Mouse (Mus musculus) c-Kit-positive CD71-positive TER-119-negative erythroid progenitor cells, embryonic 14.5 days (primary cell): ENCODE data around the gene Zfp628.

Experiments used
- DNase-seq: peaks from one replicate; pipeline ENCODE4 v3.0.0-alpha.2; 2013; ENCODE audit warnings: low read depth

The Zfp628 gene

GRCm38 (mm10) chr7:4940068-4940479 lies 25.1 kb downstream of the Zfp628 start:
- DNase-seq: peak; percentile 78

- DNase-seq: no peak
Observed at GRCm38 (mm10) chr7:4942673-4943072, 27.7 kb downstream of the Zfp628 start.

GRCm38 (mm10) chr7:4943223-4943815 lies 28.3 kb downstream of the Zfp628 start:
- DNase-seq: peak; percentile 85

GRCm38 (mm10) chr7:4947855-4948254 lies 32.8 kb downstream of the Zfp628 start:
- no peak for DNase-seq

- no peak for DNase-seq
Observed at GRCm38 (mm10) chr7:4948386-4948785, 33.4 kb downstream of the Zfp628 start.

GRCm38 (mm10) chr7:4950561-4951342 lies 35.7 kb downstream of the Zfp628 start:
- no peak for DNase-seq

- DNase-seq: no peak
Observed at GRCm38 (mm10) chr7:4953815-4954445, 38.9 kb downstream of the Zfp628 start.

GRCm38 (mm10) chr7:4957361-4957760 lies 42.3 kb downstream of the Zfp628 start:
- DNase-seq: no peak

GRCm38 (mm10) chr7:4963527-4963926 lies 48.5 kb downstream of the Zfp628 start:
- no peak for DNase-seq

GRCm38 (mm10) chr7:4964272-4964671 lies 49.3 kb downstream of the Zfp628 start, which contains the start of gene Sbk2:
Gene Sbk2, minus strand, starts transcription at chr7:4964406.
- DNase-seq: peak; percentile 34

- DNase-seq: no peak
Observed at GRCm38 (mm10) chr7:4964988-4965387, 50.0 kb downstream of the Zfp628 start.

GRCm38 (mm10) chr7:4971068-4971467 lies 56.1 kb downstream of the Zfp628 start, which contains the start of gene Sbk3:
Gene Sbk3, minus strand, starts transcription at chr7:4971168.
- DNase-seq: no peak
